Mouse (Mus musculus): ENCODE results near the gene Rgs3. TPM values are rescaled to one million over a fixed set of nuclear protein-coding genes. Genes with fewer than 3 reads are reported as not detected.

Gene Rgs3
- 49.1 and 63.3 TPM in 2 replicates for polyA plus RNA-seq (2014; fragmentation: Nextera tagmentation; extraction: Ambion mirVana)

DNA sequence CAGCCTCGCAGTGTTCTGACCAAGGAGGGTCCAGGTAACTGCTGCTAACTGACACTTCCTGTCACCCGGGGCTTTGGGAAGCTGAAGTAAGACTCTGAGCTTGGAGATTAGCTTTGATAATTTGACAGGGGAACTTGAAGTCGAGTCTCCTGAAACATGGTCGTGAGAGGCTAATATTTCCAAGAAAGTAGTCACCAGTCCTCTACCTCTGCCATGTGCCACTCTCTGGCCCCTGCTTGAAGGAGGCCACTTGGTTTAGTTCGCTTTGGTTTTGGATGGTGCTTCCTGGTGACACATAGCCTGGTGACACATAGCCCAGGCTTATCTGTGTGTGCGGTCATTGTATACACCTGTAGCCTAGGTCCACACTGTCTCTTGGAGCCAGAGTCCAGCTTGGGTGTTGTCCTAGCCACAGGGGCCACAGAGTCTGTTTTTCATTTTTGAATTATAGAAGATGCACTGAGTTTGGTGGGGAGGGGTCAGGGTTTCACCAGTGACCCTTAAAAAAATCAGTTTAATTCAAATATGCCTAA, at the start of gene Rgs3:
Gene Rgs3, plus strand, starts transcription at position 51 of the 533 bp plus-strand sequence.
- Histone ChIP-seq H3K4me1 (ENCODE audit: control insufficient read depth, insufficient read depth, low read length) (no peaks in the 10 kb centered on the region), H3K36me3 (ENCODE audit: control insufficient read depth, insufficient read depth, low read length) (no peaks in the 10 kb centered on the region), H3K9me3 (ENCODE audit: control insufficient read depth, low read length) (no peaks in the 10 kb centered on the region), H3K4me3 (replicated peaks; ENCODE audit: low read depth, low read length) (no peak within 1 kb of the TSS), H3K9ac (replicated peaks; ENCODE audit: low read length) (no peak within 1 kb of the TSS), H3K27ac (replicated peaks; ENCODE audit: low read depth, low read length) (no peak within 1 kb of the TSS), H3K27me3 (ENCODE audit: control insufficient read depth, insufficient read depth, low read length) (no peaks in the 10 kb centered on the region), H3K4me2 (ENCODE audit: low read length) (no peak within 1 kb of the TSS)
- 63% methylated on average over 6 of the region's 6 CpGs for WGBS
- DNase-seq (no peak), ATAC-seq (ENCODE audit: low FRiP score, low TSS enrichment) (no peak)

GRCm38 (mm10) chr4:62509946-62510345, 49.7 kb upstream of the Rgs3 start:
- Histone ChIP-seq H3K4me1 (ENCODE audit: control insufficient read depth, insufficient read depth, low read length) (no peaks in the 10 kb centered on the region), H3K27me3 (ENCODE audit: control insufficient read depth, insufficient read depth, low read length) (no peaks in the 10 kb centered on the region), H3K9ac (replicated peaks; ENCODE audit: low read length) (no peak overlapping the region), H3K9me3 (ENCODE audit: control insufficient read depth, low read length) (no peaks in the 10 kb centered on the region), H3K36me3 (ENCODE audit: control insufficient read depth, insufficient read depth, low read length) (peaks cover 64% of the 10 kb centered on the region), H3K4me3 (replicated peaks; ENCODE audit: low read depth, low read length) (no peak overlapping the region), H3K27ac (replicated peaks; ENCODE audit: low read depth, low read length) (no peak overlapping the region), H3K4me2 (ENCODE audit: low read length) (no peak overlapping the region)
- DNase-seq = no peak
- ATAC-seq (ENCODE audit: low FRiP score, low TSS enrichment) = no peak
- 94% methylated on average over 11 of the region's 11 CpGs for WGBS

GRCm38 (mm10) chr4:62513998-62514506, 45.6 kb upstream of the Rgs3 start:
- no peak overlapping the region for H3K4me3 ChIP-seq (replicated peaks; ENCODE audit: low read depth, low read length)
- no peak overlapping the region for H3K9ac ChIP-seq (replicated peaks; ENCODE audit: low read length)
- no peak overlapping the region for H3K4me2 ChIP-seq (ENCODE audit: low read length)
- H3K27ac ChIP-seq (replicated peaks; ENCODE audit: low read depth, low read length) = no peak overlapping the region
- WGBS = 50% methylated on average over 11 of the region's 11 CpGs
- DNase-seq (no peak), ATAC-seq (ENCODE audit: low FRiP score, low TSS enrichment) (no peak)
- H3K9me3 ChIP-seq (ENCODE audit: control insufficient read depth, low read length) = no peaks in the 10 kb centered on the region
- H3K36me3 ChIP-seq (ENCODE audit: control insufficient read depth, insufficient read depth, low read length) = peaks cover 50% of the 10 kb centered on the region
- H3K4me1 ChIP-seq (ENCODE audit: control insufficient read depth, insufficient read depth, low read length) = peaks cover 9% of the 10 kb centered on the region
- no peaks in the 10 kb centered on the region for H3K27me3 ChIP-seq (ENCODE audit: control insufficient read depth, insufficient read depth, low read length)

DNA sequence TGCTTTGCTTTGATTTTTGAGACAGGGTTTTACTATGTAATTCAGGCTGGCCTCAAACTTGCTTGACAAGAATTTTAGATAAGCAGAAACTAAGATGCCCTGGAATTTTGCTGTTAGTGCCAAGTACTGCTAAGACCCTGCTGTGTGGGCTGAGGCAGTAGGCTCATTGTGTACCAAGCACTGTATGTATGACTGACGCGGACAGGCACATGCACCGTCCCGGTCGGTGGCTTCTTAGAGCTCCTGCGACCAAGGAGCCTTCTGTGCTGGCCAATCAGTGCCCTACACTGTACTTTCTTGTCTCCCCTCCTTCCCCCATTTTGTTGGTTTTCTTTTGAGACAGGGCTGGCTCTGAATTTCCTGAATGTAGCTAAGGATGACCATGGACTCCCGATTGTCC, 44.7 kb upstream of the Rgs3 start:
- no peak overlapping the region for H3K27ac ChIP-seq (replicated peaks; ENCODE audit: low read depth, low read length)
- H3K4me3 ChIP-seq (replicated peaks; ENCODE audit: low read depth, low read length) = no peak overlapping the region
- no peaks in the 10 kb centered on the region for H3K27me3 ChIP-seq (ENCODE audit: control insufficient read depth, insufficient read depth, low read length)
- H3K4me2 ChIP-seq (ENCODE audit: low read length) = no peak overlapping the region
- 88% methylated on average over 7 of the region's 7 CpGs for WGBS
- H3K4me1 ChIP-seq (ENCODE audit: control insufficient read depth, insufficient read depth, low read length) = peaks cover 10% of the 10 kb centered on the region
- H3K36me3 ChIP-seq (ENCODE audit: control insufficient read depth, insufficient read depth, low read length) = peaks cover 40% of the 10 kb centered on the region
- H3K9ac ChIP-seq (replicated peaks; ENCODE audit: low read length) = no peak overlapping the region
- no peak for DNase-seq
- ATAC-seq (ENCODE audit: low FRiP score, low TSS enrichment) = no peak
- no peaks in the 10 kb centered on the region for H3K9me3 ChIP-seq (ENCODE audit: control insufficient read depth, low read length)

DNA sequence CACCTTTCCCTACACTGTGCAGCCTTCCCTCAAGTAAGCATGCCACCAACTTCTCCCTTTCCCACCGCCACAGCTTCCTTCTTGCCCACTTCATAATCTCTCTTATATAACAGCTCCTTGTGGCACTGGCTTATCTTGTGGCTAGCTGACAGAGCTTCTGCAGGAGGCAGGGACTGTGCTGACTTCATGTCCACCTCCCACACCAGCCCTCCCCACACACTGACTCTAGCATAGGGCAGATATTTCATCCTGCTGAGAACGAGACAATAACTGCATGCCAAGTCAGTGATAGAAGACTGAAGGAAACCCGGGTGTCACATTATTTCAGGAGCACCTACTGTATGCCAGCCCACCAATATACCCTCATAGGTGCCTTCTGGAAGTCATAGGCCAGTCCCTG, 44.2 kb upstream of the Rgs3 start:
- Histone ChIP-seq H3K4me3 (replicated peaks; ENCODE audit: low read depth, low read length) (no peak overlapping the region), H3K36me3 (ENCODE audit: control insufficient read depth, insufficient read depth, low read length) (peaks cover 35% of the 10 kb centered on the region), H3K4me1 (ENCODE audit: control insufficient read depth, insufficient read depth, low read length) (peaks cover 14% of the 10 kb centered on the region), H3K9me3 (ENCODE audit: control insufficient read depth, low read length) (no peaks in the 10 kb centered on the region), H3K27me3 (ENCODE audit: control insufficient read depth, insufficient read depth, low read length) (no peaks in the 10 kb centered on the region), H3K4me2 (ENCODE audit: low read length) (no peak overlapping the region), H3K27ac (replicated peaks; ENCODE audit: low read depth, low read length) (no peak overlapping the region), H3K9ac (replicated peaks; ENCODE audit: low read length) (no peak overlapping the region)
- 90% methylated on average over 3 of the region's 3 CpGs for WGBS
- no peak for ATAC-seq (ENCODE audit: low FRiP score, low TSS enrichment)
- no peak for DNase-seq

DNA sequence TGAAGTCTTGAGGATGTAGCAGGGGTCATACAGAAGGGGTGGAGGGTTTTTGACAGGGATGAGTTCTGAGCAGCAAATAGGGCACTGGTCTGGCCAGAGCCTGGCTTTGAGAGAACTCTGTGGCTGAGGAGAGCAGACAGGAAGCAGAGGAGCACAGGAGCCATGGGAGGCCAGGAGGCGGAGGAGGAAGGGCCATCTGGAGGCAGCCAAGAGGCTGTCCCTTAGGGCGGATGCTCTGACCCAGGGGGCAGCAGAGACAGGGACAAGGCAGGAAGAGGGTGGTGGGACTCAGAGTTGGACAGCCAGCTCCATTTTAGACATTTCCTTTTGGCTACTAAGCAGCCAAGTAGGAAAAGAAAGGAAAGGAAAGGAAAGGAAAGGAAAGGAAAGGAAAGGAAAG, 43.6 kb upstream of the Rgs3 start:
- peaks cover 29% of the 10 kb centered on the region for H3K36me3 ChIP-seq (ENCODE audit: control insufficient read depth, insufficient read depth, low read length)
- no peaks in the 10 kb centered on the region for H3K27me3 ChIP-seq (ENCODE audit: control insufficient read depth, insufficient read depth, low read length)
- ATAC-seq (ENCODE audit: low FRiP score, low TSS enrichment) (no peak), DNase-seq (no peak)
- H3K4me3 ChIP-seq (replicated peaks; ENCODE audit: low read depth, low read length) = no peak overlapping the region
- H3K9ac ChIP-seq (replicated peaks; ENCODE audit: low read length) = no peak overlapping the region
- 48% methylated on average over 2 of the region's 2 CpGs for WGBS
- peaks cover 17% of the 10 kb centered on the region for H3K4me1 ChIP-seq (ENCODE audit: control insufficient read depth, insufficient read depth, low read length)
- no peak overlapping the region for H3K27ac ChIP-seq (replicated peaks; ENCODE audit: low read depth, low read length)
- no peak overlapping the region for H3K4me2 ChIP-seq (ENCODE audit: low read length)
- no peaks in the 10 kb centered on the region for H3K9me3 ChIP-seq (ENCODE audit: control insufficient read depth, low read length)

DNA sequence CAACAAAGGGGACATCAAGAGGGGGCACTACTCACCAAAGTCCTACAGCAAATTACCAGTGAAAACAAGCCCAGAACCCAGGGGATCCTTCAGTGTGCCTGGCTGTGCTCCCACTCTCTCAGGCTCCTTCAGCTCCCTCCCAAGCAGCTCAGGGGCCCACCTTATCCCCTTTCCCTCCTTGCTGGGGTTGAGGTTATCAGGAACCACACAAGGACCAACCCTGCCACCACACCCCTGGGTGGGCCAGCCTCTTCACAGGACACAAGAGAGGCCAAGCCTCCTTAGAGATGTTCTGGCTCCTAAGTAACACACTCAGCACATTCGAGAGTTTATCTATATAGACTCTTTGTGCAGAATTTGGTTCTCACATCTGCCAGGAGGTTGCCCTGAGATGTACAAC, 43.1 kb upstream of the Rgs3 start:
- no peak overlapping the region for H3K4me2 ChIP-seq (ENCODE audit: low read length)
- no peak for DNase-seq
- H3K27me3 ChIP-seq (ENCODE audit: control insufficient read depth, insufficient read depth, low read length) = no peaks in the 10 kb centered on the region
- H3K36me3 ChIP-seq (ENCODE audit: control insufficient read depth, insufficient read depth, low read length) = peaks cover 24% of the 10 kb centered on the region
- no peak overlapping the region for H3K9ac ChIP-seq (replicated peaks; ENCODE audit: low read length)
- H3K4me1 ChIP-seq (ENCODE audit: control insufficient read depth, insufficient read depth, low read length) = peaks cover 17% of the 10 kb centered on the region
- WGBS = 97% methylated on average over 1 of the region's 1 CpGs
- no peaks in the 10 kb centered on the region for H3K9me3 ChIP-seq (ENCODE audit: control insufficient read depth, low read length)
- no peak for ATAC-seq (ENCODE audit: low FRiP score, low TSS enrichment)
- no peak overlapping the region for H3K4me3 ChIP-seq (replicated peaks; ENCODE audit: low read depth, low read length)
- no peak overlapping the region for H3K27ac ChIP-seq (replicated peaks; ENCODE audit: low read depth, low read length)

GRCm38 (mm10) chr4:62517046-62517445, 42.6 kb upstream of the Rgs3 start:
- Histone ChIP-seq H3K9me3 (ENCODE audit: control insufficient read depth, low read length) (no peaks in the 10 kb centered on the region), H3K27ac (replicated peaks; ENCODE audit: low read depth, low read length) (no peak overlapping the region), H3K4me1 (ENCODE audit: control insufficient read depth, insufficient read depth, low read length) (peaks cover 17% of the 10 kb centered on the region), H3K36me3 (ENCODE audit: control insufficient read depth, insufficient read depth, low read length) (peaks cover 20% of the 10 kb centered on the region), H3K4me3 (replicated peaks; ENCODE audit: low read depth, low read length) (no peak overlapping the region), H3K4me2 (ENCODE audit: low read length) (no peak overlapping the region), H3K9ac (replicated peaks; ENCODE audit: low read length) (no peak overlapping the region), H3K27me3 (ENCODE audit: control insufficient read depth, insufficient read depth, low read length) (no peaks in the 10 kb centered on the region)
- DNase-seq (no peak), ATAC-seq (ENCODE audit: low FRiP score, low TSS enrichment) (no peak)
- WGBS = 93% methylated on average over 8 of the region's 8 CpGs

Data from midbrain, embryonic 14.5 days (tissue).